Mouse (Mus musculus) stomach, embryonic 14.5 days (tissue): ENCODE data around the gene Rnf213. TPM values are rescaled to one million over a fixed set of nuclear protein-coding genes. Genes with fewer than 3 reads are reported as not detected.
A peak's percentile ranks its signal among the peaks of the same experiment; 100 is the strongest.

ENCODE experiments used
- ATAC-seq: fragments of 200-750 bp; cut with Nextera tagmentation; 2 replicates; pipeline ENCODE4 v1.8.0; 2017; ENCODE audit warnings: low read depth, moderate TSS enrichment; ENCODE audit not compliant: insufficient number of reproducible peaks, insufficient read depth, low FRiP score
- H3K27ac ChIP-seq: fragments of 300-500 bp; sonication (generic); 2 replicates; pipeline ENCODE4 v1.5.1; 2014; ENCODE audit warnings: mild to moderate bottlenecking, low read length, moderate library complexity, mixed read lengths
- H3K27me3 ChIP-seq: fragments of 300-500 bp; sonication (generic); 2 replicates; pipeline ENCODE4 v1.6.1; 2014; ENCODE audit warnings: low read length, control low read depth, mixed read lengths; ENCODE audit not compliant: control insufficient read depth, insufficient read depth
- H3K36me3 ChIP-seq: fragments of 300-500 bp; sonication (generic); 2 replicates; pipeline ENCODE4 v1.6.1; 2014; ENCODE audit warnings: mild to moderate bottlenecking, control low read depth, low read length, moderate library complexity, mixed read lengths; ENCODE audit not compliant: control insufficient read depth, insufficient read depth
- H3K4me1 ChIP-seq: fragments of 300-500 bp; sonication (generic); 2 replicates; pipeline ENCODE4 v1.6.1; 2014; ENCODE audit warnings: low read length, control low read depth, mixed read lengths; ENCODE audit not compliant: control insufficient read depth, insufficient read depth
- H3K4me2 ChIP-seq: fragments of 300-500 bp; sonication (generic); replicated peaks from 2 replicates; pipeline ENCODE4 v1.6.1; 2014; ENCODE audit warnings: low read depth, low read length, control low read depth
- H3K4me3 ChIP-seq: fragments of 300-500 bp; sonication (generic); 2 replicates; pipeline ENCODE4 v1.5.1; 2014; ENCODE audit warnings: low read depth, low read length, control low read depth
- H3K9ac ChIP-seq: fragments of 300-500 bp; sonication (generic); replicated peaks from 2 replicates; pipeline ENCODE4 v1.6.1; 2014; ENCODE audit warnings: low read depth, mild to moderate bottlenecking, control low read depth, low read length, moderate library complexity, mixed read lengths
- H3K9me3 ChIP-seq: fragments of 300-500 bp; sonication (generic); 2 replicates; pipeline ENCODE4 v1.6.1; 2016; ENCODE audit warnings: low read depth, low read length, control low read depth; ENCODE audit not compliant: control insufficient read depth
- WGBS: fragments of 180-500 bp; shearing (Covaris S2); extraction: QIAGEN DNeasy Blood & Tissue Kit; methylation state at CpG from one replicate; pipeline ENCODE4 v1.1.7; 2014; 5-methylcytosine and 5-hydroxymethylcytosine counted together
- polyA plus RNA-seq: library from polyadenylated mRNA; unstranded; fragments of >200 nt; fragmentation: Nextera tagmentation; extraction: Ambion mirVana; gene quantifications from 2 replicates; pipeline ENCODE4 v1.2.1, GENCODE M21; 2014

The Rnf213 gene
- polyA plus RNA-seq, 1 experiment from 2014 or later: 11.1 TPM

DNA sequence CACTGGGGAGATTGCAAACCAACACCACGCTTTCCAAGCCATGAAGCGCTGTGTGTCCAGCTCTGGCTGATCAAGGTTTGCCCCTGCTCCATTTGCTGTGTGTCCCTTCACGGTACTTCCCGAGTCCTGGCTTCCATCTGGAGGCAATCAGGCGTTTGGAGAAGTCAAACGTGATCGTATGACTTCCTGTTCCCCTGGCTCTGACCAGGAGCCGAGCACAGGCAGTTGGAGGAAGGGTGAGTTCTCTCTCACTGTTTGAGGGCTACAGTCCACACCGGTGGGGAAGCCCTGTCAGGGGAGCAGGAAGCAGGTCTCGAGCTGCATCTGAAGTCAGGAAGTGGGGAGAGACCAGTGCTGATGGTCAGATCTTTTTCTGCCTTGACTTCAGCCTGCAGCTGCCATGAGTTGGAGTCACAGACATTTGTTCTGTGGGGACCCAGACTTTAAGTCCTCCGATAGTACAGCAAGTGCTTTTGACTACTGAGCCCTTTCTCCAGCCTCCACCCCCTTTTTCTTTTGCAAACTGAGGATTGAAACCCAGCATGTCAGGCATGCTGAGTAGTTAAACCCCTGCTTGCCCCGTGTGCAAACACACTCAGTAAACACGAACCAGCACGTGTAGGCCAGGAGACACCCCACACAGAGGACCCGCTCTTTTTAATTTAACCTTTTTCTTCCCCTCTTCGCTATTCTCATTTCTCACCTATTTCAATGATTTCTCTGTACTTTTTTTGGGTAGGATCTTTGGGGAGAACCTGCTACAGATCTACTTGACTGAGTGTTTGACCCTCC is 26.6 kb downstream of the Rnf213 start:
- Histone ChIP-seq H3K27me3 (no peaks in the 10 kb centered on the region), H3K27ac (peak overlapping the region; percentile 76), H3K4me2 (no peak overlapping the region), H3K4me1 (peaks cover 10% of the 10 kb centered on the region), H3K9me3 (no peaks in the 10 kb centered on the region), H3K9ac (no peak overlapping the region), H3K36me3 (peaks cover 8% of the 10 kb centered on the region; the same call in 1 of the 2 replicates), H3K4me3 (no peak overlapping the region)
- ATAC-seq: 0 out of 2 replicates have a peak, but pooled peaks have one; percentile 56
- WGBS: 40% methylated on average over 16 of the region's 16 CpGs

- Histone ChIP-seq H3K27ac (peak overlapping the region; percentile 66; the same call in 1 of the 2 replicates), H3K36me3 (peaks cover 8% of the 10 kb centered on the region; the same call in 1 of the 2 replicates)
Measured at GRCm38 (mm10) chr11:119420426-119420825, 27.5 kb downstream of the Rnf213 start.

DNA sequence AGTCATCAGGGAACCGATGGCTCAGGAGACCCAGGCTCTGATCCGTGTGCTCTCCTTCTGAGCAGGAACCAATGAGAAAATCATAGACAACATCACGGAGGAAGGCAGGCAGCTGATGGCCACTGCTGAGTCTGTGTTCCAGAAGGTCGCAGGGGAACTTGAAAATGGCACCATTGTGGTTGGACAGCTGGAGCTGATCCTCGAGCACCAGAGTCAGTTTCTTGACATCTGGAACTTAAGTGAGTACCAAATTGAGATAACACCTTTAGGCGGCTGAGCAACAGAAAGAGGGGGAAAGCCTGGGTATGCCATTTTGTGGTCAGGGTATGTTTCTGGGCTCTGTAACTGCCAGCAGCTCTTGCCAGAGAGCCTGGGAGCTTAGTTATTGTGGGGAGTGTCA is 34.5 kb downstream of the Rnf213 start:
- no peaks in the 10 kb centered on the region for H3K27me3 ChIP-seq
- H3K4me3 ChIP-seq: no peak overlapping the region
- peaks cover 10% of the 10 kb centered on the region for H3K36me3 ChIP-seq
- no peak for ATAC-seq
- no peak overlapping the region for H3K4me2 ChIP-seq
- no peak overlapping the region for H3K27ac ChIP-seq
- H3K9me3 ChIP-seq: no peaks in the 10 kb centered on the region
- H3K4me1 ChIP-seq: peaks cover 5% of the 10 kb centered on the region; the same call in 1 of the 2 replicates
- no peak overlapping the region for H3K9ac ChIP-seq
- 79% methylated on average over 6 of the region's 6 CpGs for WGBS

More at GRCm38 (mm10) chr11:119420426-119420825, 27.5 kb downstream of the Rnf213 start:
- H3K27me3 ChIP-seq: no peaks in the 10 kb centered on the region
- no peak overlapping the region for H3K9ac ChIP-seq
- H3K9me3 ChIP-seq: no peaks in the 10 kb centered on the region
- no peak overlapping the region for H3K4me3 ChIP-seq
- ATAC-seq: no peak
- H3K4me1 ChIP-seq: peaks cover 10% of the 10 kb centered on the region
- WGBS: 71% methylated on average over 5 of the region's 5 CpGs
- H3K4me2 ChIP-seq: no peak overlapping the region

- H3K9ac ChIP-seq: no peak overlapping the region
- no peaks in the 10 kb centered on the region for H3K27me3 ChIP-seq
- H3K4me2 ChIP-seq: peak overlapping the region; percentile 40; the same call in 1 of the 2 replicates
- no peak overlapping the region for H3K4me3 ChIP-seq
- H3K9me3 ChIP-seq: no peaks in the 10 kb centered on the region
- H3K36me3 ChIP-seq: peaks cover 4% of the 10 kb centered on the region
- 81% methylated on average over 5 of the region's 5 CpGs for WGBS
- ATAC-seq: no peak
- peaks cover 5% of the 10 kb centered on the region; the same call in 1 of the 2 replicates for H3K4me1 ChIP-seq
- no peak overlapping the region for H3K27ac ChIP-seq
Measured at GRCm38 (mm10) chr11:119427986-119428385, 35.1 kb downstream of the Rnf213 start.

GRCm38 (mm10) chr11:119428649-119429136 is 35.8 kb downstream of the Rnf213 start:
- 2% methylated on average over 25 of the region's 35 CpGs for WGBS
- Histone ChIP-seq H3K36me3 (peaks cover 3% of the 10 kb centered on the region), H3K9me3 (no peaks in the 10 kb centered on the region), H3K4me1 (peaks cover 5% of the 10 kb centered on the region; the same call in 1 of the 2 replicates), H3K4me3 (0 out of 2 replicates have a peak overlapping the region, but pooled peaks have one; percentile 13), H3K27me3 (no peaks in the 10 kb centered on the region), H3K9ac (0 out of 2 replicates have a peak overlapping the region, but pooled peaks have one; percentile 28), H3K27ac (no peak overlapping the region), H3K4me2 (peak overlapping the region; percentile 40)
- peak; percentile 79; the same call in 1 of the 2 replicates for ATAC-seq

GRCm38 (mm10) chr11:119431516-119431915 is 38.6 kb downstream of the Rnf213 start:
- Histone ChIP-seq H3K9ac (no peak overlapping the region), H3K9me3 (no peaks in the 10 kb centered on the region), H3K27ac (no peak overlapping the region), H3K4me1 (peaks cover 5% of the 10 kb centered on the region; the same call in 1 of the 2 replicates), H3K4me3 (no peak overlapping the region), H3K27me3 (no peaks in the 10 kb centered on the region), H3K4me2 (no peak overlapping the region), H3K36me3 (peaks cover 3% of the 10 kb centered on the region)
- WGBS: 94% methylated on average over 12 of the region's 12 CpGs
- ATAC-seq: no peak

DNA sequence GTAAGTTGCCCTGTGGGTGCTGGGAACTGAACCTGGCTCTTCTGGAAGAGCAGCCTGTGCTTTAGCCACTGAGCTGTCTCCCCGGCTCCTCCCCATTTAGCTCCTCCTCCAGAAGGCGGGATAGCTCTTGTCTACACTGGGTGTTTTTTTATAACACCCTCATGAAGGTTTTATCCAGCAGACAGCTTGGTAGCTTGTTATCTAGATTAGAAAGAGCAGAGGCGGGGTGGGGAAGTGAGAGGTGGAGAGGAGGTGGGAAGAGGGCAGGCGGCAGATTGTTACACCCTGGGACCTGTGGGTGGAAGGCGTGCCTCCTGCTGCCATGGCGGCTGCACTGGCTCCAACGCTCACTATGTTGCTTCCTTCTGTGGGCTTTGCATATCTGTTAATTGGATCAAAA is 39.8 kb downstream of the Rnf213 start:
- peaks cover 7% of the 10 kb centered on the region for H3K36me3 ChIP-seq
- no peak overlapping the region for H3K9ac ChIP-seq
- no peaks in the 10 kb centered on the region for H3K27me3 ChIP-seq
- no peaks in the 10 kb centered on the region for H3K9me3 ChIP-seq
- H3K4me1 ChIP-seq: peaks cover 5% of the 10 kb centered on the region; the same call in 1 of the 2 replicates
- no peak overlapping the region for H3K4me3 ChIP-seq
- no peak for ATAC-seq
- 79% methylated on average over 7 of the region's 7 CpGs for WGBS
- no peak overlapping the region for H3K27ac ChIP-seq
- no peak overlapping the region for H3K4me2 ChIP-seq

DNA sequence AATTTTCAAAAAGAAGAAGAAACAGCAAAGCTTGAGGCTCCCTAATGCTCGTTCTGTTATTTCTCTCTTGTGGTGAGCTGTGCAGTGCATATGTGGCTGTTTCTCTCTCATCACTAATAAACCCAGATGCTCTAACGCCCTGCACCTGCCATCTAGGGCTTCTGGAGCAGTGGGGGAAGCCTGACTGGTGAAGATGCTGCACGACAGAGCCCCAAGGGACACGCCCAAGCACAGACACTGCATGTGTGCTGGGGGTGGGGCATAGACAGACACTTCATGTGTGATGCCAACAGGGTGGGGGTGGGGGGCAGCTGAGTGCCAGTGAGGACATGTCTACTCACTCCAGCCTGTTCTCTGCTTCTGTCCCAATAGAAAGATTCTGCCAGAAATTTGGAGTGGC is 41.4 kb downstream of the Rnf213 start:
- Histone ChIP-seq H3K27me3 (no peaks in the 10 kb centered on the region), H3K27ac (no peak overlapping the region), H3K9me3 (no peaks in the 10 kb centered on the region), H3K36me3 (peaks cover 11% of the 10 kb centered on the region), H3K4me3 (no peak overlapping the region), H3K9ac (no peak overlapping the region), H3K4me1 (no peaks in the 10 kb centered on the region), H3K4me2 (no peak overlapping the region)
- 89% methylated on average over 4 of the region's 4 CpGs for WGBS
- ATAC-seq: no peak
